Mouse (Mus musculus) T-helper 17 cell (primary cell): ENCODE measurements around the gene Thbs4.
"Not testable (repeated sequence)": the region's sequence is repeated elsewhere in the genome, so short reads cannot be mapped to it uniquely, and the experiment has no call there.

Source experiments
- in situ Hi-C, 2 experiments: fragments of 300-600 bp; cut with MboI, MseI; formaldehyde crosslinking; loops; 1 replicate in 1 of 2; 2 replicates in 1 of 2; pipeline ENCODE4 v1.15.1; 2025; ENCODE audit warnings: high pct_unique_total_duplicates in 2 of 2

The Thbs4 gene

DNA sequence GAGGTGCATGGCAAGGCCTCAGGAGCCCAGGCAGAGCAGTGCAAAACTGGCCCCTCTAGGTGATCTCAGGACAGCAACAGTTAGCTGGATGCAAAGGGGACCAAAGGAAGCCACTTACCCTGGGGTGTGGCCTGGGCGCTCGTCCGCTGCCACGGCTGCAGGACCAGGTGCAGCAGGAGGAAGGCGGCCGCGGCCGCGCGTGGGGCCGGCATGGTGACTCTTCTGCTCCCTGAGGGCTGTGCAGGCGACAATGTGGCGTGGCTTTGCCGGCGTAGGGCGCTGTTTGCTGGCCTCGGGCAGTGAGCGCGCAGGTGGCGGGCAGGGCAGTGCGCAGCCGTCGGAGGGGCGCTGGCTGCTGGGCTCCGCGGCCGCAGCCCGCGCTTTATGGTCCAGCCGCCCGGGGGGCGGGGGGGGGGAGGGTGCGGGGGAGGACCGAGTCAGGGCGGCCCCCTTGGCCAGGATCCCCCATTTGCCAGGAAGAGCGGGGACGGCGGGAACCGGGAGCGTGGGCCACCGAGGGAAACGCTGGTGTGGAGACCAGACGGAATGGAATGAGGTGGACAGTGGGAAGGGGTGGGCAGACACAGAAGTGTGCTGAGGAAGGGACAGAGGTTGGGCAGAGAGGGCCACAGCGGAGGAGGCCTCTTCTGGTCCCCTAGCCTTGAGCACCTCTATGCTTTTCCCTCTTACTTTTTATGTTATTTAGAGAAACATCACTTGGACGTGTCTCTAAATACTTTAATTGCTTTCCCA lies at the start of gene Thbs4:
Gene Thbs4, minus strand, starts transcription at position 357 of the 753 bp plus-strand sequence.
- in situ Hi-C loops = no loop called here

DNA sequence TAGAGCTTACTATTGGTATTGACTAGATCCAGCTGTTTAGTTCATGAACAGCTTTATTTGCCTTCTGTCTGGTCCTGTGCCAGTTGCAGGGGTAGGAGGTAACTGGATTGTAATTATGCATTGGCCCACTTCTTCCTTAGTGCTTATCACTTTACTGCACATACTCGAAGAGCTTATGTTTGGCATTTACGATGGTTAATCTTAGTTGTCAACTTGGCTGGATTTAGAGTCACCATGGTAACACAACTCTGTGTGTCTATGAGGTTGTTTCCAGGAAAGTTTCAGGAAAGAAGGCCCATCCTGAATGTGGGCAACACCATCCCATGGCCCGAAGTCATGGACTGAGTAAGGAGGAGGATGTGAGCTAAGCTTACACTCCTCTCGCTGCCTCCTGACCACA lies 38.5 kb upstream of the Thbs4 start:
- in situ Hi-C loops = no loop called here

DNA sequence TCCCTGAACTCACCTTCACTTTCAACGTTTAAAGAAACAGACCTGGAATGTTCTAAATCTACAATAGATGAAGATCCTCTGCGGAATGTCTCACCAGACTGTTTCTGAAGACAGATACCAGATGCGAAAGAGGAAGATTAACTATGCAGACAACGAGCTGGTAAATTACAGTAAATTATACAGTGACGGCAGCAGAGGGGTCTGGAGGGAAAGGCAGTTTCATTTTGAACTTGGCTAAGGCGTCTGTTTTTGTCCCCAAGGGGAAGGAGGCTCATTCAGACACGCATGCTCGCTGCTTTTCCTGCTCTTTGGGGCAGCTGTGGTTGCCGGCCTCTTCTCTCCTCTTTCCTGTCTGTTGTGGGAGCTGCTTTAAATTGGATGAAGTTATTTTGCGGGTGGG lies 34.2 kb upstream of the Thbs4 start:
- in situ Hi-C loops = no loop called here

DNA sequence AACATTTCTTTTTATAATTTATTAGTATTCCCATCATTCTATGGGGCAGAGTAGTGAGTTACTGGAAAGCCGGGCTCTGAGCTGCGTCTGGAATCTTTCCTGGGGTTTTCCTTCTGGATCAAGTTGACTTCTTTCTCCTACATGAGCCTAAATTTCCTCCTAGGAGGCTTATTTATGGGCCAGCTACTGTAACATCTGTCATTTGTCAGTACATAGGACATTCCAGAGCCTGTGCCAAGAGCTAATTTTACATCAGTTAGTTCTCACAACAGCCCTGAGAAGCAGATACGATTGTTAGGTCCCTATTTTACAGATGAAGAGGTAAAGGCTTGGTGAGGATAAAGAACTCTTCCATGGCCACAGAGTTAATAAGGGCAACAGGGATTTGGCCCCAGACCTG lies 22.7 kb upstream of the Thbs4 start:
- in situ Hi-C loops = no loop called here

DNA sequence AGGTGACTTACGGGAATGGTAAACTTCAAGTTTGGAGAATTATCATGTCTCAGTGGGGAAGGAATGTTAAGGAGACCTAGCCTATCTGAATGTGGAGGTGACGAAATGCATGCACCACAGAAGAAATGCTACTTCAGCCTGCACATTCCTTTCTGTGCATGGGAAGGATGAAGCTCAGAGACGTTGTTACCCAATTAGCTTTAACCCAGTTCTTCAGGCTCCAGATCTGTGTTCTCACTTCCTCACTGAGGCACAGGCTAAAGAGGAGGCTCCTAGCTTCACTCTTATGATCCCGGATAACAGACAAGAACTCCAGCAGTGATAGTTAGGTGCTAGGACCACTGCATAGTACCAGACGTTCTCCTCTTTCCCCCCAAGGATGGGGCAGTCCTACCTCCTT lies 21.7 kb upstream of the Thbs4 start:
- in situ Hi-C loops = no loop called here

DNA sequence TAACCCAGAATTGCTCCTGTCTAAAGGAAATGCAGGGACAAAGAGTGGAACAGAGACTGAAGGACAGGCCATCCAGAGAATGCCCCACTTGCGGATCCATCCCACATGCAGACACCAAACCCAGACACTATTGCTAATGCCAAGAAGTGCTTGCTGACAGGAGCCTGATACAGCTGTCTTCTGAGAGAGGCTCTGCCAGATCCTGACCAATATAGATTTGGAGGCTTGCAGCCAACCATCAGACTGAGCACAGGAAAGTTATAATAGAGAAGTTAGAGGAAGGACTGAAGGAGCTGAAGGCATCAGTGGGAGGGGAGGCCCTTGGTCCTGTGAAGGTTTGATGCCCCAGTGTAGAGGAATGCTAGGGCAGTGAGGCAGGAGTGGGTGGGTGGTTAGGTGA lies 16.0 kb upstream of the Thbs4 start:
- in situ Hi-C loops = not testable (repeated sequence)

DNA sequence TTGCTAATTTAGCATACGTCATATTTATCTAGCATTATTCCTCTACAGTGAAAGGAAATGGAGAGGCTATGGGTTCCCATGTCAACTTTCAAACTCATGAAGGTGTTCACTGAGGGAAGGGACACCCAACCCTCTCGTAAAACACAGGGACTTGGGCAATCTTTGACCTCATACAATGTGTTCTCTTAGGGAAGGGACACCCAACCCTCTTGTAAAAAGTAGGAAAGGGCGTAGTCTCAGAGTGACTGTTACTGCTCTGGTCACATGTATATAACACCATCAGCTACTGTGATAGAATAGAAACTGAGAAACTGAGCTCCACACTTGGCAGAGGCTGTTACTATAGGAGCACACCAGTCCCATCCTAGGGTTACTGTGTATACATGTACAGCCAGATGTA lies 13.2 kb upstream of the Thbs4 start:
- in situ Hi-C loops = no loop called here

DNA sequence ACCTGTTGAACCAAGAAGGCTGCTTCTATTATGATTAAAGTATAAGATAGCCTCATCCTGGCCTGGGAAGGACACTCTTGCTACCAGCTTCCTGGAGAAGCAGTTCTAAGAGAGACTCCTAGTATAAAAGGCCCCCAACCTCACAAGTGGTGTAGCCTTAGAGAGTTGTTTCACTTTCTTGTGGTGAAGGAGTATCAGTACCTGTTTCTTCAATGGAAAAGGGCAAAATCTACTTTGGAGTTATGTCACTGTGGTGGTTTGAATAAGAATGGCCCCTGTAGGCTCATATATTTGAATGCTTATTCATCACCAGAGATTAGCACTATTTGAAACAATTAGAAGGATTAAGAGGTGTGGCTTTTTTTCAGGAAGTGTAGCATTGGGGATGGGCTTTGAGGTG lies 12.2 kb upstream of the Thbs4 start:
- in situ Hi-C loops = no loop called here

DNA sequence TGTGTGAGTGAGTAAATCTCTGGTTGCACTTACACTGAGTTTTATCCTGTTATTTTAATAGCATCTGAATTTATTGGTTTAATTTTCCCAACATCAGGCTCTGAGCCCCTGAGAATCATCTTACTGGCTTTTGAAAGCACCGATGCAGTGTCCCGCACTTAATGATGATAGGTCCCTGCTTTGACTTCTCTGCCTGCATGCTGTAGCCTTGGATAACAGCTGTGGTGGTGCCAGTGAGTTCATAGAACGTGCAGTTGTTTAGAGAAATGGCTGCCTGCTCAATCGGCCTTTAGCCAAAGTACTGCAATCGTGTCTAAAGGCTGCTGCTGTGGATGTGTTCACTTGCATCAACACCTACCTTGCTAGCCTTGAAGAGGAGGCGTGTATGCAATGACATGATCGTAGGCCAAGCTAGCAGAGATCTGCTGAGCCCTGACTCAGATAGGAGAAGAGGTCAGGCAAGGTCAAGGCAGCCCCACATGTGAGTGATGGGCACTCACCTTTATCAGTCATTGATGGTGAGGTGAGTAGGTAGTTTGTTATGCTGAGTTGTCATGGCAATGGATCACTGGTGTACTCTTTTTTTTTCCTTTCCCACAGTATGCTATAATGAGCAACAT lies 4.8 kb upstream of the Thbs4 start:
- in situ Hi-C loops = no loop called here

DNA sequence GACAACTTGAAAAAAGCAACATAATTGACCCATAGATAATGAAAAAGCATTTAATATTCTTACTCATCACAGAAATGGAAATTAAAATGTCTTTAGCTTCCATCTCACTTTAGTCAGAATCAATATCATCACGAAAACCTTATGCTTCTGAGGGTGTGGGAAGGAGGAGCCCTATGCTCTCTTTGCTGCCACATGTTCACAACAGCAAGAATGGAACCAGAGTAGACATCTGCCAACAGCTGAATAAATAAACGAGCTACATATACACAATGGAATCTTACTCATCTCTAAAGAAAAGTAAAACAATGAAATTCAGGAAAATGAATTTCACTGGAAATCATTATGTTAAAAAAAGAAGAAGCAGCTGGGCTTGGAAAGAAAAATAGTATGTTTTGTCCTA lies 4.2 kb upstream of the Thbs4 start:
- in situ Hi-C loops = no loop called here

DNA sequence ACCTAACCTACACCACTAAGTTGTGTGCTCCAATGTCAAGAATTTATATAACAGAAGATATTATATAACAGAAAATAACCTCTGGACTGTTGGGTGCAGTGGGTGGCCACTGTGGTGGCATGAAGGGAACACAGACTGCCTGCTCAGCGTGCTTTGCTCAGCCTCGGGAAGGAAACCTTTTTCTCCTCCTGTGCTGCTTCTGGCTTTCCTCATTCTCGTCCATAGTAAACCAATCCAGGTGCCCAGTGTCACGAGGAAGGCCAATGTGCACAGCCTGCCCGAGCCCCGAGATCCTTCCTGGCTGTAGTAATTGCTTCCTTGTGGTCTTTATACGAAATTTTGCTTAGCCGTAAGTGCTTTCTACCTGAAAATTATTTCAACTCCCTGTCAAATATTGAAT lies 982 bp downstream of the Thbs4 start:
- in situ Hi-C loops = no loop called here

DNA sequence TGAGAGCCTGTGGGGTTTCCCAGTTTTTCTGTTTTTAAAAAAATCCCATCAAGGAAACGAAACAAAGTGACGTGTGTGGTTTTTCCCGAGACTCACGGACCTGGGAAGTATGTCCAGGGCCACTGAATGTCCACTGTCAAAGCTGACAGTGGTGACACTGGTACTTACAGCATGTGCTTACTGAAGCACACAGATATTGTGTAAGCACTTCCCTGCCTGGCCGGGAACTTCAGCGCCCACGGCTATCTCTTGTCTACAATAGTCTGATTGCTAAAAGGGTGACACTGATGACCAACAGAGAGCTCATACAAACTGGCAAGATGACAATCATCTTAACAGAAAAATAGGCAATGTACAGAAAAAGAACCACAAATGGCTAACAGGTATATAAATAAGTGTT lies 3.1 kb downstream of the Thbs4 start:
- in situ Hi-C loops = no loop called here

DNA sequence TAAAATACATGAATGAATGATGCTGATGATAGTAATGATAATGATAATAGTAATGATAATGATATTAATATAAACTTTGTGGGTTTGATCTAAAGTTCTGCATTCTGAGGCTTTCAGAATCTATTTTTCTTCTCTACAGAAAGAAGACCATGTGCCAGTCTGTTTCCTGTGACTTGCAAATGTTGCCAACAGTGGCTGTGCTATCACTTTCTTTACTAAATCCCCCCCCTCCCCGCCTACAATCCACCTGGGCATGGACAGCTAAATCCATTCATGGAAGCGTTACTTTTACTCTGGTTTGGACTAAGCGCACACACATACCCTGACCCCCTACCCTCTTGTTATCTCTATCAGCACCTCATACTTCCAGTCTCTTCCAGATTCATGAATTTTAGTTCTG lies 10.3 kb downstream of the Thbs4 start:
- in situ Hi-C loops = loop anchor here in 1 of 2 experiments (10.0 kb wide), 1 partner anchor 1450 kb away; no protein-coding TSS in a partner anchor

DNA sequence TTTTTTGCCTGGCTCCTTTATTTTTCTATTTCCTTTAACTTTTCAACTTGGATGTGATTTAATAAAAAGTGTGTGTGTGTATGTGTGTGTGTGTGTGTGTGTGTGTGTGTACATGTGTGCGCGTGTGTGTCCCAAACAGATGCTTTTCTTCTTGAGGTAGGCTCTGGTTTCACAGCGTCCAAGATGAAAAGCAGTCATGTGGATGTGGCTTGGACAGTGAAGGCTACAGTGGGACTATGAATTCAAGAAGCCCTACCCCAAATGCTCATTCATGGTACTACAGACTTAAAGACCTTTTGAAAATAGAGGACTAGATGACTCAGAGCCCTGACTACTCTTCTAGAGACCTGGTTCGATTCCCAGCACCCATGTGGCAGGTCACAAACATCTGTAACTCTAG lies 11.1 kb downstream of the Thbs4 start:
- in situ Hi-C loops = loop anchor here in 1 of 2 experiments (10.0 kb wide), 1 partner anchor 1451 kb away; no protein-coding TSS in a partner anchor

DNA sequence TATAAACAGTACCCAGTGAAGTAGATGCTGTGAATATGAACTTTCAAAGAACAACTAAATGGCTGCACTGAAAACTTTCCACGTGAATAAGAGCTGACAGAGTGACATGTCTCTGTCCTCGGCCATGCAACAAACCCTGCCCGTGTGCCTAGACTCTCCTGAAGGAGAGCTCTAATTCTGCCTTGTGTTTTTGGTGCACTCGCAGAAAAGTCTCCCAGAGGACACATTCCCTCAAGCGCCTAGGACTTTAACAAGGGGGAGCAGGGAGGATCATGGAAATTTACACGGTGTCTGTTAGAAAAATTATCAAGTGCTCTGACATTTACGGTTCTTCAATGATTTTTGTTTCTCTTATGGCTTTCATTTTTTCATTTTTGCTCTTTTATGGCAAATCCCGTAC lies 13.7 kb downstream of the Thbs4 start:
- in situ Hi-C loops = loop anchor here in 1 of 2 experiments (10.0 kb wide), 1 partner anchor 1454 kb away; no protein-coding TSS in a partner anchor

DNA sequence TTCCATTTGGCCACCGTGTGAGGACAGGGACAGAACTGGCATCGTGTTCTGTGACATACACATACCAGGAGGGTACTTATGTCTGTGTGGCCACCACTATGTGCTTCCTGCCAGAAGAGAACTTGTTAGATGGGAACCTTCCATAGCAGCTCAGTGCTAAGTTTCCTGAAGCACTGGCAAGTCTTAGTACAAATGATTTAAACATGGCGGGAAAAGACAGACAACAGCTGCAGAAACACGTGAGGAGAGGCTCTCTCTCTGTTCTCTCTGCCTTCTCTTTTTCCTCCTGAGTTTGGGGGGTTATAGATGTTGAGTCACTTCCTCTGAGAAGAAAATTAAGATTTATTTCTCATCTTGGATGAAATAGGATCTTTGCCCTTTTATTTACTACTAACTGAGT lies 14.5 kb downstream of the Thbs4 start:
- in situ Hi-C loops = loop anchor here in 1 of 2 experiments (10.0 kb wide), 1 partner anchor 1455 kb away; no protein-coding TSS in a partner anchor

DNA sequence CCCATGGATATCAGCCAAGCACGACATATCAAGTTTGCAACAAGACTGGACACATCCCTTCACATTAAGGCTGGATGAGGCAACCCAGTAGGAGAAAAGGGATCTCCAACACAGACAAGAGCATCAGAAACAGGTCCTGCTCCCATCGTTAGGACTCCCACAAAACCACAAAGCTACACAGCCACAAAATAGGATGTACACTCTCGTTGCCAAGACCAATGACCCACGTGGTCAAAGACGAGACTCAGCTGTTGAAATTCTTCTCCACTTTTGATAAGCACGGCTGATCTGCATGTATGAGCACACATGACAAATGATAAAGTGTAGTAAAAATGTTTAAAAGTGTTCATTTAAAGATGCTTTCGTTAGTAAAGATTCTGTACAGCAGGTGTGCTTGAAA lies 16.0 kb downstream of the Thbs4 start:
- in situ Hi-C loops = no loop called here

DNA sequence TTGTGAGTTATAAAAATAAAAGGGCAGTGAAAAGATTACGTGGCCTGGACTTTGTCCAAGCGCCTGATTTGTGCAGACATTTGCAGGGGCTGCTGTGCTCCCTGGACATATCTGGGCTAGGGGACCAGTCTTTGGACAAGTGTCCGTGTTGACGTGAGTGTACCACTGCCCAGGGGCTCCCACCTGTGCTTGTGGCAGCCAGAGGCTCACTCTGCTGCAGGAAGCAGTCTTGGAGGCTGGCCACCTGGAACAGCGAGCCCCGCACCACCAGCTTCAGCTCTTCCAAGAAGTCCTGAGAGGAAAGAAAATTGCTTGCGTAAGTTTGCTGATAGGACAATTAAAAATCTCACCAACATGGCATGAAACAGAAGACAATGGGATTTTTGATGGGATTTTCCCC lies 18.7 kb downstream of the Thbs4 start:
- in situ Hi-C loops = no loop called here

DNA sequence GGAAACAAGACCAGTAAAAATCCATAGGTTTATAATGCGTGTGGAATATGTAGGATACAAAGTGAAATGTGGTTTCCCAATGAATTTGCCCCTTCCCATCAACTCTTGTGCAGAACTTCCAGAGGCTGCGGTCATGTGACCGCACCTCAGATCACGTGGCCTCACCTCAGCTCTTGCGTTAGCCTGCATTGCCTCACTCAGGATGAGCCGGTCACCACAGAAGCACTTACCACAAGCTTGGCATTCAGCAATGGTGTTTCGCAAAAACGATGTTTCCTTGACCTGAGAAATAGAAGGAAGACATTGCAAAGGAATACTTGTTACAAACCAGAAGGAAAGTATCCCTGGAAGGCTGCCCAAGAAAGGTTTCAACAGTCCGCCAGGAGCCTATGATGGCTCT lies 19.7 kb downstream of the Thbs4 start:
- in situ Hi-C loops = loop anchor here in 1 of 2 experiments (25.0 kb wide), 1 partner anchor 487 kb away; no protein-coding TSS in a partner anchor

DNA sequence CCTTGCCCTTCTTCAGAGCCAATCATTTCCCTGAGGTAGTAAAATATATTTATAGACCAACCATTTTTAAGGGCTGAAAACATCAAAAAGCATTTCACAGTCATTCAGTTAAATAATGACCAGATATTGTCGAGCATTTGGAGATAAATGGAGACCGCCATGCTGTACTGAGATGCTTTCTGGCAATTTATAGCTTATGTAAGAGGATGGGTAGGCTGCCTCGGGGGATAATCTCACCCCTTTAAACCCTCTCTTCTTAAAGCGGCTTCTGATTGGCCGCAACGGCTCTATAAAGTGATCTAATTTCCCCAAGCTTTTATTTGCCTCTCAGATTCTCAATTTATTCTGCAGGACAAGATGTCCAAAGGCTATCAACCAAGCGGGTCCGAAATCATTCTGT lies 22.1 kb downstream of the Thbs4 start:
- in situ Hi-C loops = loop anchor here in 1 of 2 experiments (25.0 kb wide), 1 partner anchor 490 kb away; no protein-coding TSS in a partner anchor

DNA sequence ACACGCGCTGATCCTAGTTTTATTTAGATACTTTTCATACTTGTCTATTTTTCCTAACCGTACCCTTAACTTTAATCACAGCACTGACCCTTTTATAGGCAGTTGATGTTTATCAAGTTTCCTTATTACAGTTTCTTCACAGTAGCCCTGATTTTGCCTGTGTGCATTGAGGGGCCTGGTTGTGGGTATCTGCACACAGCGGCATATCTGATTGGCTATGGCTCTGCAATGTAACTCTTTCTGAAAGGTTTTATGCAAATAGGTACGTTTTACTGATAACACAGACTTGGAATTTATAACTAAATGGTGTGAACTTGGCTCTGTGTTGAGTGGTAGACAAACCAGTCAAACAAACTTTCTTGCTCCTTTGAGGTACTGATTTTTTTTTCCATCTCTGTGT lies 23.1 kb downstream of the Thbs4 start:
- in situ Hi-C loops = loop anchor here in 1 of 2 experiments (25.0 kb wide), 1 partner anchor 491 kb away; no protein-coding TSS in a partner anchor

DNA sequence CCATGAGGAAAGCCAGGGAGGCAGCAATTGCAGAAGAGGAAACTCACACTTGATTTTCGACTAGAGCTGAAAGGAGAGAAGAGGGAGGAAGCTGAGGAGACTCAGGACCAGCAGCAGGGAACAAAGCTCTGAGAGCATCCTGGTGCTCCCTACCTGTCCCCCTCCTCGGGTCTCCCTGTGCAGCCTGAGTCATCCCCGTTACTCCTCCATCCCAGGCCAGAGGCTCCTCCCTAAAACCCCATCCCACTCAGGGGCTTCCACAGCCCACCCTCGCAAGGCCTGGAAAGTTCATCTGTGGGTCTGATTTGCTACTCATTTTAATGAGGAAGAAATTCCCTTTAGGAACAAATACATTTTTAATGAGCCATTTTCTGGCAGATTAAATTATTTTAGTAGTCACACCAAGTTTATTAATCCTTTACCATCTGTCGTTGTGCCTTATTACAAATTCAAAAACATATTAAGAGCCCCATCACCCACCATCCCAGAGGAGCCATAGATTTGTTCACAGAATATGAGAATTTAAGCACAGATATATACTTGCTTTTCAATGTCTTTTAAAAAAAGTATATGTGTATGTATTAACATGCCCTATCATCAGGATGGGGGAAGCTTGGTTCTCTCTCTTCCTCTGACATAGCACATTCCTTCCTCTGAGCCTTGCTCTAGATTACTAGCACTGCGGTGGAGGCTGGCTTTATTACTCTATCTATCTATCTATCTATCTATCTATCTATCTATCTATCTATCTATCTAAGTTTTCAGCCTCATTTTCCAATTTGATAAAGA lies 29.0 kb downstream of the Thbs4 start:
- in situ Hi-C loops = loop anchor here in 1 of 2 experiments (25.0 kb wide), 1 partner anchor 497 kb away; no protein-coding TSS in a partner anchor
